Mouse (Mus musculus) neural tube, embryonic 11.5 days (tissue): Measurements from ENCODE around the gene Timp2. TPM values are rescaled to one million over a fixed set of nuclear protein-coding genes. Genes with fewer than 3 reads are reported as not detected.

ENCODE experiments used
- ATAC-seq: fragments of 200-750 bp; cut with Nextera tagmentation; 2 replicates; pipeline ENCODE4 v1.8.0; 2017; ENCODE audit warnings: moderate number of reproducible peaks, mild to moderate bottlenecking, moderate TSS enrichment, moderate library complexity; ENCODE audit not compliant: insufficient read depth, low FRiP score, low TSS enrichment
- DNase-seq: peaks from one replicate; pipeline ENCODE4 v3.0.0-alpha.2; 2015; ENCODE audit warnings: low spot score
- H3K27ac ChIP-seq: fragments of 300-500 bp; sonication (generic); 2 replicates; pipeline ENCODE4 v1.5.1; 2014; ENCODE audit warnings: low read depth, mild to moderate bottlenecking, low read length
- H3K27me3 ChIP-seq: fragments of 300-500 bp; sonication (generic); 2 replicates; pipeline ENCODE4 v1.6.1; 2014; ENCODE audit warnings: mild to moderate bottlenecking, low read length, mixed read lengths; ENCODE audit not compliant: control insufficient read depth, insufficient read depth
- H3K36me3 ChIP-seq: fragments of 300-500 bp; sonication (generic); 2 replicates; pipeline ENCODE4 v1.6.1; 2014; ENCODE audit warnings: mild to moderate bottlenecking, low read length, moderate library complexity, mixed read lengths; ENCODE audit not compliant: control insufficient read depth, insufficient read depth
- H3K4me1 ChIP-seq: fragments of 300-500 bp; sonication (generic); 2 replicates; pipeline ENCODE4 v1.6.1; 2014; ENCODE audit warnings: low read length, mixed read lengths; ENCODE audit not compliant: control insufficient read depth, insufficient read depth
- H3K4me2 ChIP-seq: fragments of 300-500 bp; sonication (generic); 2 replicates; pipeline ENCODE4 v1.6.1; 2014; ENCODE audit warnings: low read depth, mild to moderate bottlenecking, moderate library complexity
- H3K4me3 ChIP-seq: fragments of 300-500 bp; sonication (generic); 2 replicates; pipeline ENCODE4 v1.5.1; 2014; ENCODE audit warnings: low read depth, low read length
- H3K9ac ChIP-seq: fragments of 300-500 bp; sonication (generic); 2 replicates; pipeline ENCODE4 v1.6.1; 2014; ENCODE audit warnings: mild to moderate bottlenecking, low read length
- H3K9me3 ChIP-seq: fragments of 300-500 bp; sonication (generic); 2 replicates; pipeline ENCODE4 v1.6.1; 2016; ENCODE audit warnings: low read length; ENCODE audit not compliant: control insufficient read depth
- WGBS: fragments of 180-500 bp; shearing (Covaris S2); extraction: QIAGEN DNeasy Blood & Tissue Kit; methylation state at CpG from one replicate; pipeline ENCODE4 v1.1.7; 2014; 5-methylcytosine and 5-hydroxymethylcytosine counted together
- polyA plus RNA-seq: library from polyadenylated mRNA; unstranded; fragments of >200 nt; fragmentation: Nextera tagmentation; extraction: Ambion mirVana; gene quantifications from 2 replicates; pipeline ENCODE4 v1.2.1, GENCODE M21; 2014

Gene Timp2
- polyA plus RNA-seq, 1 experiment from 2014 or later: 46.4 TPM

GRCm38 (mm10) chr11:118348877-118349276, 6.7 kb downstream of the Timp2 start:
- 68% methylated on average over 5 of the region's 5 CpGs for WGBS
- no peak for ATAC-seq
- H3K9me3 ChIP-seq: no peaks in the 10 kb centered on the region
- H3K27me3 ChIP-seq: no peaks in the 10 kb centered on the region
- no peak overlapping the region for H3K27ac ChIP-seq
- H3K9ac ChIP-seq: no peak overlapping the region
- H3K4me3 ChIP-seq: no peak overlapping the region
- no peak overlapping the region for H3K4me2 ChIP-seq
- H3K36me3 ChIP-seq: no peaks in the 10 kb centered on the region; the same call in 1 of the 2 replicates
- peaks cover 5% of the 10 kb centered on the region for H3K4me1 ChIP-seq
- no peak for DNase-seq

- H3K4me1 ChIP-seq: peaks cover 5% of the 10 kb centered on the region
- H3K36me3 ChIP-seq: no peaks in the 10 kb centered on the region; the same call in 1 of the 2 replicates
- H3K27me3 ChIP-seq: no peaks in the 10 kb centered on the region
- no peak overlapping the region for H3K4me2 ChIP-seq
- no peak for DNase-seq
- H3K9ac ChIP-seq: no peak overlapping the region
- H3K9me3 ChIP-seq: no peaks in the 10 kb centered on the region
- no peak overlapping the region for H3K27ac ChIP-seq
- ATAC-seq: no peak
- 71% methylated on average over 3 of the region's 3 CpGs for WGBS
- no peak overlapping the region for H3K4me3 ChIP-seq
These were observed 7.1 kb downstream of the Timp2 start for GRCm38 (mm10) chr11:118348419-118348818.

GRCm38 (mm10) chr11:118347911-118348310, 7.6 kb downstream of the Timp2 start:
- Histone ChIP-seq H3K9me3 (no peaks in the 10 kb centered on the region), H3K4me3 (no peak overlapping the region), H3K27me3 (no peaks in the 10 kb centered on the region), H3K4me2 (no peak overlapping the region), H3K27ac (no peak overlapping the region), H3K9ac (no peak overlapping the region), H3K36me3 (no peaks in the 10 kb centered on the region; the same call in 1 of the 2 replicates), H3K4me1 (peaks cover 2% of the 10 kb centered on the region; the same call in 1 of the 2 replicates)
- WGBS: 89% methylated on average over 12 of the region's 12 CpGs
- DNase-seq: no peak
- ATAC-seq: no peak

GRCm38 (mm10) chr11:118347391-118347790, 8.1 kb downstream of the Timp2 start:
- no peak overlapping the region for H3K9ac ChIP-seq
- WGBS: 95% methylated on average over 2 of the region's 2 CpGs
- no peaks in the 10 kb centered on the region for H3K9me3 ChIP-seq
- no peaks in the 10 kb centered on the region for H3K27me3 ChIP-seq
- H3K4me2 ChIP-seq: no peak overlapping the region
- no peaks in the 10 kb centered on the region; the same call in 1 of the 2 replicates for H3K36me3 ChIP-seq
- no peak overlapping the region for H3K27ac ChIP-seq
- peaks cover 5% of the 10 kb centered on the region for H3K4me1 ChIP-seq
- H3K4me3 ChIP-seq: no peak overlapping the region
- DNase-seq: no peak
- no peak for ATAC-seq

- H3K4me3 ChIP-seq: no peak overlapping the region
- no peak overlapping the region for H3K4me2 ChIP-seq
- H3K9me3 ChIP-seq: no peaks in the 10 kb centered on the region
- H3K4me1 ChIP-seq: peaks cover 11% of the 10 kb centered on the region
- no peaks in the 10 kb centered on the region for H3K27me3 ChIP-seq
- 92% methylated on average over 8 of the region's 8 CpGs for WGBS
- ATAC-seq: no peak
- H3K9ac ChIP-seq: no peak overlapping the region
- H3K36me3 ChIP-seq: no peaks in the 10 kb centered on the region; the same call in 1 of the 2 replicates
- no peak overlapping the region for H3K27ac ChIP-seq
- no peak for DNase-seq
These were observed 9.0 kb downstream of the Timp2 start for GRCm38 (mm10) chr11:118346395-118347096.

GRCm38 (mm10) chr11:118345693-118346092, 9.8 kb downstream of the Timp2 start:
- 80% methylated on average over 4 of the region's 4 CpGs for WGBS
- ATAC-seq: no peak
- no peaks in the 10 kb centered on the region; the same call in 1 of the 2 replicates for H3K36me3 ChIP-seq
- no peak for DNase-seq
- no peak overlapping the region for H3K9ac ChIP-seq
- H3K27me3 ChIP-seq: no peaks in the 10 kb centered on the region
- H3K4me3 ChIP-seq: no peak overlapping the region
- H3K9me3 ChIP-seq: no peaks in the 10 kb centered on the region
- no peak overlapping the region for H3K4me2 ChIP-seq
- H3K4me1 ChIP-seq: peaks cover 11% of the 10 kb centered on the region
- H3K27ac ChIP-seq: no peak overlapping the region

GRCm38 (mm10) chr11:118343629-118344028, 11.9 kb downstream of the Timp2 start:
- no peaks in the 10 kb centered on the region for H3K9me3 ChIP-seq
- WGBS: 89% methylated on average over 2 of the region's 2 CpGs
- H3K4me1 ChIP-seq: peaks cover 11% of the 10 kb centered on the region
- H3K27ac ChIP-seq: no peak overlapping the region
- H3K36me3 ChIP-seq: no peaks in the 10 kb centered on the region; the same call in 1 of the 2 replicates
- ATAC-seq (no peak), DNase-seq (no peak)
- no peaks in the 10 kb centered on the region for H3K27me3 ChIP-seq
- H3K4me3 ChIP-seq: no peak overlapping the region
- no peak overlapping the region for H3K4me2 ChIP-seq
- no peak overlapping the region for H3K9ac ChIP-seq

- WGBS: 35% methylated on average over 7 of the region's 7 CpGs
- Histone ChIP-seq H3K27me3 (no peaks in the 10 kb centered on the region), H3K4me2 (no peak within 1 kb of the TSS), H3K9me3 (no peaks in the 10 kb centered on the region), H3K4me3 (no peak within 1 kb of the TSS), H3K4me1 (peaks cover 11% of the 10 kb centered on the region), H3K9ac (no peak within 1 kb of the TSS), H3K27ac (no peak within 1 kb of the TSS), H3K36me3 (no peaks in the 10 kb centered on the region)
- ATAC-seq: no peak
- DNase-seq: no peak
These were observed 13.0 kb downstream of the Timp2 start, which contains the start of gene Cep295nl for GRCm38 (mm10) chr11:118342400-118342981. Gene Cep295nl, minus strand, starts transcription at chr11:118342500.
